Mouse (Mus musculus) erythroblast, embryonic 14.5 days (primary cell): ENCODE measurements around the gene Olfr560.

ENCODE experiments used
- GATA1 ChIP-seq: IDR thresholded peaks from 2 replicates; pipeline ENCODE4 v1.6.1; 2012; ENCODE audit warnings: low read length, inconsistent platforms, mixed read lengths
- TAL1 ChIP-seq: IDR thresholded peaks from 3 replicates; pipeline ENCODE4 v1.6.1; 2012; ENCODE audit warnings: low read length, inconsistent platforms, mixed read lengths

- no peak for TF ChIP-seq GATA1
- TF ChIP-seq TAL1 = no peak
Measured at GRCm38 (mm10) chr7:102733793-102734192, 25.4 kb downstream of the Olfr560 start.
